Comparison of ENCODE assay signal across 8 mouse cellular contexts in the genomic region with DNA sequence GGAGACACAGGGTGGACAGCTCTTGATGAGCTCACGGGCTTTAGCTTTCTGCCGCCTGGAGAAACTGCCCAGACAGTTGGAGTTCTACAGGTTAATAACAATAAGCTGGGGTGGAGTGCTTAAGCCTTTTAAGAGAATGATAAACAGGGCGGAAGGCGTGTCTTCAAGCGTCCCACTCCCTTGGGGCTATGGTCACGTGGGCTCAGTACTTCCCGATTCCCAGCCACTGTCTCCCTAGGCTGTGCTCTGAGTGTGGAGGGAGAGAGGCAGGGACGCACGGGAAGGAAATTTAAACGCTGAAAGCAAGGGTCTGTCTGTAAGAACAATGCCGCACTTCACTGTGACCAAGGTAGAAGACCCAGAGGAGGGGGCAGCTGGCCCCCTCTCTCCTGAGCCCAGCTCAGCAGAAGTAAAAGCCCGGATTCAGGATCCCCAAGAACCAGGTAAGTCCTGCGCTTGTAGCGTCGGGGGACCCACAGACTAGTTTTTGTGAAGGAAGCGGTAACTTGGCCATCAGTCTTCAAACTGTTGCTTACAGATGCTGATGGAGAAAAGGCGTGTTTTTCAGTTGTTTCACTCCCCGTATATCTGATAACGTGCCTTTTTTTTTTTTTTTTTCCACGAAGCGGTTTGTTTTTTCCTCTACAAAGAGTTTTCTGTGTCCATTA. TPM values are rescaled to one million over a fixed set of nuclear protein-coding genes. Genes with fewer than 3 reads are reported as not detected.
DNase-seq lines count a peak whose midpoint lies in the region; ATAC-seq and TF ChIP-seq lines count a peak whose summit lies in the region.

No protein-coding gene starts in this region.

- no peaks in the 10 kb centered on the region for H3K4me1 ChIP-seq in embryonic fibroblast, embryonic 13.5 days (ENCODE audit: control insufficient read depth, insufficient read depth, low read length)
- peaks cover 23% of the 10 kb centered on the region for H3K4me1 ChIP-seq in heart, embryonic 16.5 days (ENCODE audit: control insufficient read depth, insufficient read depth, low read length)

- peak; percentile 47 to 68 for DNase-seq in urinary bladder, adult 18-20 months (ENCODE audit: low spot score in 2 of 2)
- no peak for DNase-seq in urinary bladder, postnatal 10 days (ENCODE audit: low spot score)
- DNase-seq in kidney, postnatal 14 days = peak; percentile 84
- DNase-seq in splenic B cell, adult 2 months (ENCODE audit: low read depth, low spot score) = peak; percentile 27
- DNase-seq in T-cell, adult 2 months (ENCODE audit: low spot score) = no peak

- H3K27me3 ChIP-seq in heart, embryonic 16.5 days (ENCODE audit: control insufficient read depth, insufficient read depth, low read length) = no peaks in the 10 kb centered on the region
- H3K27me3 ChIP-seq in splenic B cell, adult 2 months (ENCODE audit: control insufficient read depth, insufficient read depth, low read length, poor library complexity, severe bottlenecking) = no peaks in the 10 kb centered on the region

- TF ChIP-seq POLR2A in embryonic fibroblast, embryonic 13.5 days (IDR thresholded peaks at IDR 0.05; ENCODE audit: low read depth, low read length) = peak; percentile 36; the same call in 1 of the 2 replicates

- TF ChIP-seq CTCF in embryonic fibroblast, embryonic 13.5 days (IDR thresholded peaks at IDR 0.05; ENCODE audit: borderline replicate concordance, insufficient read depth, low read length) = no peak

- no peaks in the 10 kb centered on the region for H3K36me3 ChIP-seq in heart, embryonic 16.5 days (ENCODE audit: control insufficient read depth, insufficient read depth)
- H3K36me3 ChIP-seq in splenic B cell, adult 2 months (ENCODE audit: control insufficient read depth, insufficient read depth, low read length, poor library complexity, severe bottlenecking) = no peaks in the 10 kb centered on the region

- H3K27ac ChIP-seq in embryonic fibroblast, embryonic 13.5 days (ENCODE audit: insufficient read depth, low read length) = no peak overlapping the region
- peak overlapping the region; percentile 65 for H3K27ac ChIP-seq in heart, embryonic 16.5 days (ENCODE audit: low read length)

- 2% methylated on average over 21 of the region's 21 CpGs for WGBS in heart, embryonic 16.5 days

- ATAC-seq in heart, embryonic 16.5 days (replicated peaks; ENCODE audit: extremely low read depth, insufficient read depth, low FRiP score) = peak; percentile 90
- ATAC-seq in megakaryocyte, adult 5-6 weeks (ENCODE audit: poor library complexity, severe bottlenecking) = peak; percentile 83

- H3K9ac ChIP-seq in heart, embryonic 16.5 days (ENCODE audit: low read length) = peak overlapping the region; percentile 86

- H3K4me3 ChIP-seq in embryonic fibroblast, embryonic 13.5 days (ENCODE audit: insufficient read depth, low read length) = peak overlapping the region; percentile 63
- peak overlapping the region; percentile 74 for H3K4me3 ChIP-seq in heart, embryonic 16.5 days (ENCODE audit: low read length)

- H3K4me2 ChIP-seq in heart, embryonic 16.5 days (ENCODE audit: low read depth, low read length) = peak overlapping the region; percentile 98

- H3K9me3 ChIP-seq in heart, embryonic 16.5 days (replicated peaks; ENCODE audit: control insufficient read depth, low read length) = no peaks in the 10 kb centered on the region

RNA-seq across cellular contexts. Expression of gene Gm21985, which starts 18.4 kb away (rescaled TPM):
- not detected in 2 replicates for polyA plus RNA-seq in embryonic fibroblast, embryonic 13.5 days (2011; ENCODE audit: insufficient read length, low read depth, missing spikeins)
- polyA plus RNA-seq in heart, embryonic 16.5 days (2015; fragmentation: Nextera tagmentation; extraction: Ambion mirVana) = not detected in 2 replicates
- total RNA-seq in megakaryocyte, adult 5-6 weeks (2015) = not detected in 2 replicates
- 0.24 and 0.95 TPM in 2 replicates for total RNA-seq in megakaryocyte, adult 5-6 weeks (2017)

RNA-seq across cellular contexts. Expression of gene Slc12a6, which starts 18.9 kb away (rescaled TPM):
- polyA plus RNA-seq in embryonic fibroblast, embryonic 13.5 days (2011; ENCODE audit: insufficient read length, low read depth, missing spikeins) = 27.9 and 29.2 TPM in 2 replicates
- 10.1 and 12.2 TPM in 2 replicates for polyA plus RNA-seq in heart, embryonic 16.5 days (2015; fragmentation: Nextera tagmentation; extraction: Ambion mirVana)
- total RNA-seq in megakaryocyte, adult 5-6 weeks (2015) = 108 and 110 TPM in 2 replicates
- 111 and 132 TPM in 2 replicates for total RNA-seq in megakaryocyte, adult 5-6 weeks (2017)

RNA-seq across cellular contexts. Expression of gene Nop10, which starts 22.8 kb away (rescaled TPM):
- polyA plus RNA-seq in embryonic fibroblast, embryonic 13.5 days (2011; ENCODE audit: insufficient read length, low read depth, missing spikeins) = 70.7 and 79.5 TPM in 2 replicates
- polyA plus RNA-seq in heart, embryonic 16.5 days (2015; fragmentation: Nextera tagmentation; extraction: Ambion mirVana) = 164 and 169 TPM in 2 replicates
- 48.1 and 56.2 TPM in 2 replicates for total RNA-seq in megakaryocyte, adult 5-6 weeks (2015)
- total RNA-seq in megakaryocyte, adult 5-6 weeks (2017) = 72.9 and 74.8 TPM in 2 replicates

RNA-seq across cellular contexts. Expression of gene Nutm1, which starts 25.4 kb away (rescaled TPM):
- not detected in 2 replicates for polyA plus RNA-seq in embryonic fibroblast, embryonic 13.5 days (2011; ENCODE audit: insufficient read length, low read depth, missing spikeins)
- not detected in 2 replicates for polyA plus RNA-seq in heart, embryonic 16.5 days (2015; fragmentation: Nextera tagmentation; extraction: Ambion mirVana)
- not detected in 2 replicates for total RNA-seq in megakaryocyte, adult 5-6 weeks (2015)
- total RNA-seq in megakaryocyte, adult 5-6 weeks (2017) = not detected in 2 replicates

RNA-seq across cellular contexts. Expression of gene Lpcat4, which starts 45.2 kb away (rescaled TPM):
- 21.6 and 25.3 TPM in 2 replicates for polyA plus RNA-seq in embryonic fibroblast, embryonic 13.5 days (2011; ENCODE audit: insufficient read length, low read depth, missing spikeins)
- polyA plus RNA-seq in heart, embryonic 16.5 days (2015; fragmentation: Nextera tagmentation; extraction: Ambion mirVana) = 11.3 and 11.7 TPM in 2 replicates
- 27.0 and 44.0 TPM in 2 replicates for total RNA-seq in megakaryocyte, adult 5-6 weeks (2015)
- total RNA-seq in megakaryocyte, adult 5-6 weeks (2017) = 11.8 and 18.9 TPM in 2 replicates

Comparison
In these comparisons a context has a peak if more than half of its experiments do, and no peak if none do; other contexts are left out.
1. DNase-seq: peak in urinary bladder, adult 18-20 months (2 of 2), kidney, postnatal 14 days (single experiment) and splenic B cell, adult 2 months (single experiment); none in urinary bladder, postnatal 10 days (single experiment) and T-cell, adult 2 months (single experiment).